Mouse (Mus musculus): ENCODE measurements around the gene Tmem9.

DNA sequence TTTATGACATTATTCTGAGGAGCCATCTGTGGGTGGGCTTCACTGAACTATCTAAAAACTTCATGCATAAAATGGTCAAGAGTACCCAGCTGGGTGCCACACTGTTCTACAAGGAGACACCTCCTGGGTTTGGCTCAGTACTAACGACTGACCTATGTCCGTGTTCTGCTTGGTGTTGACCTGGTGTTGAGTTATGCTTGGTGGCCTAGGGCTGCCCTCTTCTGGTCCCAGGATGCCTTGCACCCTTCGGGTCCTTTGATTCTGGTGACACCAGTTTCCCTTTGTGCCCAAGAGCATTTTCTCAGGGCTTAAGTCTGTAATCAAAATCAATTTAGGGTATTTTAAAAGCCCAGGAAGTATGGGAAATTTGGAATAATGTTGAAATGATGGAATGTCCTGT lies 68.1 kb downstream of the Tmem9 start:
- no peak for TF ChIP-seq POLR2A (IDR thresholded peaks at IDR 0.05; ENCODE audit: insufficient read length, low read depth)
- no peak for TF ChIP-seq POLR2AphosphoS2 (IDR thresholded peaks at IDR 0.05; ENCODE audit: insufficient read length, low read depth)
- TF ChIP-seq MYOG (IDR thresholded peaks at IDR 0.05; ENCODE audit: control insufficient read depth in 1 of 3, insufficient read depth in 1 of 3, insufficient read length in 2 of 3, low read depth in 2 of 3): no peak

Data from myocyte (in vitro differentiated cells).